Mouse (Mus musculus): ENCODE results near the gene Arfgef3. TPM values are rescaled to one million over a fixed set of nuclear protein-coding genes. Genes with fewer than 3 reads are reported as not detected.

The Arfgef3 gene
- polyA plus RNA-seq, 1 experiment from 2014 or later, result 2.8 TPM

DNA sequence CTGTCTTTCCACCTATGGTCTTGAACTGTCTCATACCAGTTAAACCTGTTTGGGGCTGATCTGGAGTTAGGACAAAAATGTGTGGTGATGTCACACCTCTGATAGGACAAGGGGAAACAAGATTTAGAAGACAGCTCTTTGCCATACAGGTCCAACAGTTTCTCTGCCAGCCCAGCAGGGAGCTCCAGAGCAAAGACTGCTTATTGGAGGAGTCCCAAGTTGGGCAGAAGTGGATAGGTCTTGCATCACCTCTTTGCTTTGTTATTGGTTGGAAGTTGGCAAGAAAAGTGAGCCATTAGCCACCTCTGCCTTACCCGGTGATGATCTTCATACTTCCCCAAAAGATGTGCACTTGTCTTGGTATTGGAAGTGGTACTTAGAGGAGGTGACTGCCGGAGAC, 206.9 kb downstream of the Arfgef3 start:
- no peak overlapping the region for H3K9ac ChIP-seq (ENCODE audit: low read length)
- WGBS, result 90% methylated on average over 2 of the region's 2 CpGs

DNA sequence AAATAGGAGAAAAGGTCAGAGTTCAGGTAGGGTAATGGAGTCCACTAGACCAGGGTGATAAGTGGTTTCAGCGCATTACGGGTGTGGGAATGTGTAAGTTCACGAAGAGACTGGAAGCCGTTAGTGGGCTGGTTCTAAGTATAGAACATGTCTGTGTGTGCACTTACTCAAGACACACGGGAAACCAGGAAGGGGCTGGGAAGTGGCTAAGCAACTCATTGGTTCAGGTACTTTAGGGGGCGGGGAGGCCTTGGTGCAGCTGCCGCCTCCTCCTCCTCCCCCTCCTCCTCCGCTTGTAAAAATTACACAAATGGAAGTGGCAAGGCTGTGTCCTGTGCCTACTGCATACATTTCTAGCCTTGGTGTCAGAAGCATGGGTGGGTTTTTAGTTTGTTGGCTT, 211.5 kb downstream of the Arfgef3 start:
- no peak overlapping the region for H3K9ac ChIP-seq (ENCODE audit: low read length)
- 67% methylated on average over 8 of the region's 8 CpGs for WGBS

More for the DNA sequence above, 206.9 kb downstream of the Arfgef3 start:
- no peaks in the 10 kb centered on the region for H3K9me3 ChIP-seq (replicated peaks; ENCODE audit: control insufficient read depth, low read length)
- H3K4me3 ChIP-seq (ENCODE audit: low read depth, low read length), result no peak overlapping the region
- no peaks in the 10 kb centered on the region for H3K27me3 ChIP-seq (replicated peaks; ENCODE audit: control insufficient read depth, insufficient read depth, low read length)
- peaks cover 10% of the 10 kb centered on the region for H3K36me3 ChIP-seq (ENCODE audit: control insufficient read depth, insufficient read depth, low read length)
- H3K27ac ChIP-seq (ENCODE audit: low read depth, low read length), result no peak overlapping the region
- no peaks in the 10 kb centered on the region for H3K4me1 ChIP-seq (ENCODE audit: control insufficient read depth, insufficient read depth, low read length)
- H3K4me2 ChIP-seq (ENCODE audit: low read length), result no peak overlapping the region
- ATAC-seq (no peak), DNase-seq (ENCODE audit: low spot score) (no peak)

More for the DNA sequence above, 211.5 kb downstream of the Arfgef3 start:
- Histone ChIP-seq H3K4me1 (ENCODE audit: control insufficient read depth, insufficient read depth, low read length) (peaks cover 6% of the 10 kb centered on the region; the same call in 1 of the 2 replicates), H3K4me2 (ENCODE audit: low read length) (no peak overlapping the region), H3K9me3 (replicated peaks; ENCODE audit: control insufficient read depth, low read length) (no peaks in the 10 kb centered on the region), H3K36me3 (ENCODE audit: control insufficient read depth, insufficient read depth, low read length) (peaks cover 19% of the 10 kb centered on the region), H3K4me3 (ENCODE audit: low read depth, low read length) (no peak overlapping the region), H3K27me3 (replicated peaks; ENCODE audit: control insufficient read depth, insufficient read depth, low read length) (no peaks in the 10 kb centered on the region), H3K27ac (ENCODE audit: low read depth, low read length) (no peak overlapping the region)
- ATAC-seq (no peak), DNase-seq (ENCODE audit: low spot score) (no peak)

Other genes with a start within 250 kb of the Arfgef3 start
- 7.7 and 7.8 TPM in 2 replicates for gene Hebp2, start 197.9 kb downstream of the Arfgef3 start, polyA plus RNA-seq (2014; fragmentation: Nextera tagmentation; extraction: Ambion mirVana)
- 0.26 TPM in 1 of 2 replicates, not detected in the other for gene Gm4922, start 42.8 kb upstream of the Arfgef3 start, polyA plus RNA-seq (2014; fragmentation: Nextera tagmentation; extraction: Ambion mirVana)
- gene Perp, start 101.1 kb upstream of the Arfgef3 start, polyA plus RNA-seq (2014; fragmentation: Nextera tagmentation; extraction: Ambion mirVana), result 4.0 and 5.8 TPM in 2 replicates

Data from forebrain, embryonic 14.5 days (tissue).